Mouse (Mus musculus) CH12.LX (cell line): Measurements from ENCODE around the gene Hoxd12. TPM values are rescaled to one million over a fixed set of nuclear protein-coding genes. Genes with fewer than 3 reads are reported as not detected.

Experiments
- DNase-seq: peaks from one replicate; pipeline ENCODE4 v3.0.0-alpha.2; 2013; ENCODE audit errors: extremely low read depth
- H3K27ac ChIP-seq: 2 replicates; pipeline ENCODE4 v1.5.1; 2012; ENCODE audit warnings: low read depth, mild to moderate bottlenecking, control low read depth, moderate library complexity; ENCODE audit not compliant: insufficient read depth
- H3K27me3 ChIP-seq: replicated peaks from 2 replicates; pipeline ENCODE3; 2012; ENCODE audit warnings: inconsistent platforms
- H3K36me3 ChIP-seq, 2 experiments: replicated peaks in 1 of 2; 2 replicates each; pipeline versions ENCODE3 to v1.6.1; 2012; ENCODE audit warnings: inconsistent platforms in 1 of 2, low read length in 1 of 2, mild to moderate bottlenecking in 1 of 2, mixed read lengths in 1 of 2, moderate library complexity in 1 of 2; ENCODE audit not compliant: control insufficient read depth in 1 of 2, insufficient read depth in 1 of 2
- H3K4me1 ChIP-seq, 2 experiments: 2 replicates each; pipeline ENCODE4 v1.6.1; 2012; ENCODE audit warnings: inconsistent platforms in 1 of 2, moderate library complexity in 1 of 2; ENCODE audit not compliant: insufficient read depth in 2 of 2, control insufficient read depth in 1 of 2
- H3K4me2 ChIP-seq: 2 replicates; pipeline ENCODE4 v1.6.1; 2012; ENCODE audit warnings: low read depth, mild to moderate bottlenecking, control low read depth; ENCODE audit not compliant: poor library complexity, insufficient read depth, severe bottlenecking
- H3K4me3 ChIP-seq, 3 experiments: fragments of 150-350 bp in 1 of 3; sonication (generic) in 1 of 3; replicated peaks in 1 of 3; 2 replicates each; pipeline versions ENCODE3 to v1.5.1; 2011 to 2012; ENCODE audit warnings: low read depth in 2 of 3, low read length in 2 of 3, mild to moderate bottlenecking in 2 of 3, moderate library complexity in 2 of 3, control low read depth in 1 of 3, improper control_type of control experiment in 1 of 3, inconsistent platforms in 1 of 3, mixed read lengths in 1 of 3; ENCODE audit not compliant: poor library complexity in 1 of 3
- H3K79me2 ChIP-seq: replicated peaks from 2 replicates; pipeline ENCODE4 v1.6.1; 2012; ENCODE audit warnings: mild to moderate bottlenecking, moderate library complexity; ENCODE audit not compliant: control insufficient read depth, poor library complexity, insufficient read depth, severe bottlenecking; ENCODE audit errors: extremely low read depth
- H3K9ac ChIP-seq: 2 replicates; pipeline ENCODE4 v1.6.1; 2012; ENCODE audit warnings: low read depth, mild to moderate bottlenecking, control low read depth, moderate library complexity; ENCODE audit not compliant: insufficient read depth
- H3K9me3 ChIP-seq: replicated peaks from 2 replicates; pipeline ENCODE3; 2012; ENCODE audit warnings: low read length, inconsistent platforms, mixed read lengths
- CHD2 ChIP-seq: IDR thresholded peaks from 2 replicates; pipeline ENCODE4 v1.6.1; 2011; ENCODE audit warnings: low read length, improper control_type of control experiment
- CTCF ChIP-seq, 2 experiments: IDR thresholded peaks in 1 of 2; conservative IDR thresholded peaks in 1 of 2; 2 replicates each; pipeline ENCODE4 v1.5.1; 2011 to 2012; ENCODE audit warnings: low read depth in 2 of 2, low read length in 2 of 2, improper control_type of control experiment in 1 of 2, inconsistent platforms in 1 of 2, mild to moderate bottlenecking in 1 of 2, moderate library complexity in 1 of 2
- E2F4 ChIP-seq: IDR thresholded peaks from 2 replicates; pipeline ENCODE4 v1.6.1; 2011; ENCODE audit warnings: low read depth, low read length, improper control_type of control experiment; ENCODE audit not compliant: insufficient replicate concordance
- EP300 ChIP-seq: IDR thresholded peaks from 2 replicates; pipeline ENCODE4 v1.6.1; 2011; ENCODE audit warnings: low read length, improper control_type of control experiment
- ETS1 ChIP-seq: conservative IDR thresholded peaks from 2 replicates; pipeline ENCODE4 v1.6.1; 2012; ENCODE audit warnings: low read depth, mild to moderate bottlenecking, inconsistent platforms, low read length, improper control_type of control experiment, moderate library complexity
- HCFC1 ChIP-seq: IDR thresholded peaks from 2 replicates; pipeline ENCODE4 v1.6.1; 2012; ENCODE audit warnings: low read depth, mild to moderate bottlenecking, inconsistent platforms, low read length, improper control_type of control experiment
- JUN ChIP-seq: IDR thresholded peaks from 2 replicates; pipeline ENCODE4 v1.6.1; 2011; ENCODE audit warnings: low read depth, mild to moderate bottlenecking, low read length, improper control_type of control experiment, moderate library complexity; ENCODE audit not compliant: insufficient read depth
- KAT2A ChIP-seq: IDR thresholded peaks from 2 replicates; pipeline ENCODE4 v1.6.1; 2012; ENCODE audit warnings: low read length, improper control_type of control experiment, inconsistent platforms; ENCODE audit not compliant: insufficient replicate concordance
- MAX ChIP-seq: IDR thresholded peaks from 2 replicates; pipeline ENCODE4 v1.6.1; 2011; ENCODE audit warnings: low read length, improper control_type of control experiment
- MXI1 ChIP-seq: IDR thresholded peaks from 2 replicates; pipeline ENCODE4 v1.6.1; 2011; ENCODE audit warnings: mild to moderate bottlenecking, low read depth, low read length, improper control_type of control experiment
- MYC ChIP-seq: IDR thresholded peaks from 2 replicates; pipeline ENCODE4 v1.6.1; 2011; ENCODE audit warnings: low read depth, mild to moderate bottlenecking, improper control_type of control experiment, low read length
- RCOR1 ChIP-seq: conservative IDR thresholded peaks from 2 replicates; pipeline ENCODE4 v1.6.1; 2012; ENCODE audit warnings: low read depth, mild to moderate bottlenecking, inconsistent platforms, low read length, improper control_type of control experiment
- SMC3 ChIP-seq: IDR thresholded peaks from 2 replicates; pipeline ENCODE4 v1.6.1; 2011; ENCODE audit warnings: low read depth, low read length, improper control_type of control experiment
- TBP ChIP-seq: conservative IDR thresholded peaks from 2 replicates; pipeline ENCODE4 v1.6.1; 2011; ENCODE audit warnings: low read depth, low read length, improper control_type of control experiment
- USF2 ChIP-seq: conservative IDR thresholded peaks from 2 replicates; pipeline ENCODE4 v1.6.1; 2011; ENCODE audit warnings: low read depth, low read length, improper control_type of control experiment
- ZC3H11A ChIP-seq: IDR thresholded peaks from 2 replicates; pipeline ENCODE4 v1.6.1; 2012; ENCODE audit warnings: low read depth, mild to moderate bottlenecking, inconsistent platforms, low read length, improper control_type of control experiment
- ZKSCAN1 ChIP-seq: IDR thresholded peaks from 2 replicates; pipeline ENCODE4 v1.6.1; 2012; ENCODE audit warnings: low read depth, inconsistent platforms, low read length, improper control_type of control experiment, borderline replicate concordance
- ZNF384 ChIP-seq: IDR thresholded peaks from 2 replicates; pipeline ENCODE4 v1.6.1; 2012; ENCODE audit warnings: low read depth, low read length, improper control_type of control experiment, inconsistent platforms
- dilution Hi-C: fragments of 300-500 bp; cut with MboI; formaldehyde crosslinking; loops from 2 replicates; pipeline ENCODE4 v1.14.3; 2020; ENCODE audit warnings: low sequenced_read_pairs; ENCODE audit not compliant: extremely low pct_unique_long_range_greater_than_20kb, extremely low pct_ligation_motif_present
- in situ Hi-C: fragments of 300-500 bp; cut with MboI; formaldehyde crosslinking; loops from 3 replicates; pipeline ENCODE4 v1.14.3; 2019; ENCODE audit warnings: low sequenced_read_pairs, low pct_ligation_motif_present, low pct_unique_long_range_greater_than_20kb, mixed read lengths
- polyA plus RNA-seq: library from polyadenylated mRNA; unstranded; fragments of >175 nt; gene quantifications from 2 replicates; pipeline ENCODE4 v1.2.1, GENCODE M21; 2012; ENCODE audit warnings: low read depth; ENCODE audit not compliant: insufficient read length
- total RNA-seq, 2 experiments: library from RNA; depleted of rRNA; stranded (reverse); fragments of 300-350 nt in 1 of 2; fragments of >200 nt in 1 of 2; gene quantifications; 2 replicates each; pipeline ENCODE4 v1.2.3; 2012 to 2014

Hoxd12 gene
- total and polyA plus RNA-seq, 3 experiments: not detected

DNA sequence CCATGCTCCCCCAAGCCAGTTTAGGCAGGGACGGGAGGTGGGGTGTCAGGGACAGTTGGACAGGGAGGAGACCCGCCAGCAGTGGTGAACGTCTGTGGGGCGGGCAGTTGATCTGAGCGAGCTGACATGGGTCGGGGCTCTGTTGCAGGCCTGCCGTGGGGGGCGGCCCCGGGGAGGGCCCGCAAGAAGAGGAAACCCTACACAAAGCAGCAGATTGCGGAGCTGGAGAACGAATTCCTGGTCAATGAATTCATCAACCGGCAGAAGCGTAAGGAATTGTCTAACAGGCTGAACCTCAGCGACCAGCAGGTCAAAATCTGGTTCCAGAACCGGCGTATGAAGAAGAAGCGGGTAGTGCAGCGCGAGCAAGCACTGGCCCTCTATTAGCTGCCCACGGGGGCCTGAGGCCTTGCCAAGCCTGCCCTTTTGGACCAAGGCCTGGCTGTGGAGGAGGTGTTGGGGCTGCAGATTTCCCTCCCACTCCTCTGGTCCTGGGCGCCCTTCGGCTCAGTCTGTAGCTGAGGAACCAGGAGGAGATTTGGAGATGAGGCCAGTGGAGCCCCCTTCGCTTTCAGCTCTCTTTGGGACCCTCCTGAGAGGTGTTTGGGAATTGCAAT is 961 bp downstream of the Hoxd12 start:
- Histone ChIP-seq H3K27me3 (no peaks in the 10 kb centered on the region), H3K36me3 (no peaks in the 10 kb centered on the region), H3K27ac (no peak overlapping the region), H3K4me3 (no peak overlapping the region), H3K4me2 (no peak overlapping the region), H3K9me3 (peaks cover 9% of the 10 kb centered on the region), H3K4me1 (0 out of 4 replicates have a peak, but pooled peaks cover 0 to 5% of the 10 kb centered on the region in 2 experiments), H3K79me2 (no peaks in the 10 kb centered on the region), H3K9ac (no peak overlapping the region)
- TF ChIP-seq MYC: no peak
- no peak for TF ChIP-seq ZNF384
- no peak for TF ChIP-seq RCOR1
- no peak for TF ChIP-seq MXI1
- no peak for TF ChIP-seq MAX
- TF ChIP-seq CHD2: no peak
- no peak for TF ChIP-seq TBP
- no peak for TF ChIP-seq ETS1
- TF ChIP-seq CTCF (conservative IDR thresholded peaks at IDR 0.05 in 1 of 2, IDR thresholded peaks at IDR 0.05 in 1 of 2; ENCODE audit: low read depth in 2 of 2, low read length in 2 of 2): no peak
- no peak for TF ChIP-seq ZKSCAN1
- no peak for TF ChIP-seq SMC3
- TF ChIP-seq JUN: no peak
- no peak for TF ChIP-seq USF2
- no peak for TF ChIP-seq ZC3H11A
- TF ChIP-seq HCFC1: no peak
- TF ChIP-seq KAT2A: no peak
- TF ChIP-seq E2F4: no peak
- in situ Hi-C loops (loop anchor here (25.0 kb wide), 1 partner anchor 637 kb away; no protein-coding TSS in a partner anchor), dilution Hi-C loops (no loop called here)
- no peak for DNase-seq

DNA sequence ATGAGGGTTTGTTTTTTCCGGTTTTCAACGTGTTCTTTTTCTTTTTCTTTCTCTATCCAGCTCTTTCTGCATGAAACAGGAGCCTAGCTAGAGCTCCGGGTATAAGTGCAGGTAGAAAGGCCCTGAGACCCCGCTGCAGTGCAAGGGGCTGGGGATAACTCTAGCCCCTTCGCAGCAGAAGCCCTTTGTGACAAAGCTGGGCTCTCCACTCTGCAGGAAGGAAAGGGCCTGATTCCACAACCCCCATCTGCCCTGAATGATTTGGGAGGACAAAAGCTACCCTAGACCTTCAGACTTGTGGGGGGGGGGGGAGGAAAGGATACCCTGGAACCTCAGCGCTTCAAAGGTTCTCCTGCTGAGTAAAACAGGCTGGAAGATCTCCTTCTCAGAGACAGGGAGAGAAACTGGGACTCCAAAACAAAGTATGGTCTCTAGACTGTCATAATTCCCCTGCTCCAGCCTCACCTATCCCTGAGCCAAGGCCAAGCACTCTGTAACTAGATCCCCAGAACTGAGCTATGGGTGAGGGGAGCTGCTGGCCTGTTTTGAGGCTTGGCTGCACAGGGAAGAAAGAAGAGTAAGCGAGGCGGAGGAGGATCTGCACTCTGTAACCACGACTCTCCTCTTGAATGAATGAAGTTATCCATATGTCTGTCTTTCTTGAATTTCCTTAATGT is 1.7 kb downstream of the Hoxd12 start:
- in situ Hi-C loops: loop anchor here (25.0 kb wide), 1 partner anchor 636 kb away; no protein-coding TSS in a partner anchor
- dilution Hi-C loops: no loop called here
- H3K4me1 ChIP-seq: 0 out of 4 replicates have a peak, but pooled peaks cover 0 to 5% of the 10 kb centered on the region in 2 experiments
- no peak overlapping the region for H3K4me3 ChIP-seq
- H3K27me3 ChIP-seq: no peaks in the 10 kb centered on the region
- no peaks in the 10 kb centered on the region for H3K36me3 ChIP-seq
- H3K4me2 ChIP-seq: no peak overlapping the region
- H3K9me3 ChIP-seq: peaks cover 11% of the 10 kb centered on the region
- no peak overlapping the region for H3K27ac ChIP-seq
- H3K79me2 ChIP-seq: no peaks in the 10 kb centered on the region
- no peak overlapping the region for H3K9ac ChIP-seq
- DNase-seq: no peak
- no peak for TF ChIP-seq KAT2A
- no peak for TF ChIP-seq EP300
- no peak for TF ChIP-seq MXI1
